ENCODE assay signal across 8 mouse cellular contexts in the genomic region with DNA sequence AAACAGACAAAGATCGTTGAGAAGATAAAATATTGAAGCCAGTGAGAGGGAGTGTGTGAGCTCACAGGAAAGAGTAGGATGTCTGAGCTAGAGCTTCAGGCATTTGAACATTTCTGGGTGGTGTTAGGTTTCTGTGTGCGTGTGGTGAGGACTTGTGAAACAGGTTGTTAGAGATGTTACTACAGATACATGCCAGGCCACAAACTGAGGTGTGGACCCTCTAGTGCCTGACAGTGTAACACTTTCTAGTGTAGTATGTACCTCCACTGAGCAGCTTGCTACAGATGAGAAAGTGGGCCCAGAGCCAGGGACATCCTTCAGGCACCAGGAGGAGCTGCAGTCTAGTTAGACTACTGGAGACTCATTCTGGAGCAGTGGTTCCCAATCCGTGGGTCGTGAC. TPM values are rescaled to one million over a fixed set of nuclear protein-coding genes. Genes with fewer than 3 reads are reported as not detected.
A peak's percentile ranks its signal among the peaks of the same experiment; 100 is the strongest.
DNase-seq lines count a peak whose midpoint lies in the region; ATAC-seq and TF ChIP-seq lines count a peak whose summit lies in the region.
"Had no signal": no experiment of that assay in that cellular context is flagged by ENCODE, and none has a peak within 500 bp of the region (broad histone marks: within the 10 kb centered on the region; RNA-seq: fewer than 3 reads in every experiment).

No protein-coding gene starts in this region.

- peaks cover 8% of the 10 kb centered on the region for H3K4me1 ChIP-seq in cerebellum, adult 2 months (ENCODE audit: control insufficient read depth, insufficient read depth, low read length)
- no peaks in the 10 kb centered on the region for H3K4me1 ChIP-seq in midbrain, embryonic 15.5 days

- H3K4me3 ChIP-seq in cerebellum, adult 2 months (replicated peaks; ENCODE audit: insufficient read depth, low read depth, low read length) = no peak overlapping the region
- H3K4me3 ChIP-seq in midbrain, embryonic 15.5 days = no peak overlapping the region

- H3K9me3 ChIP-seq in midbrain, embryonic 15.5 days = no peaks in the 10 kb centered on the region

- DNase-seq in heart, postnatal 4 days = peak; percentile 32
- DNase-seq in heart, adult 9 months (ENCODE audit: low spot score in 2 of 2) = no peak
- peak; percentile 47 for DNase-seq in right cerebral cortex, postnatal 14 days
- DNase-seq in right cerebral cortex, adult 2 months (ENCODE audit: low spot score in 2 of 2) = no peak
- peak; percentile 49 to 54 for DNase-seq in cerebellum, adult 2 months
- peak; percentile 26 for DNase-seq in right cerebral cortex, postnatal 4 days

- no peak for ATAC-seq in midbrain, embryonic 15.5 days (replicated peaks)

- no peak for TF ChIP-seq POLR2A in cerebellum, adult 2 months (IDR thresholded peaks at IDR 0.05; ENCODE audit: borderline replicate concordance, insufficient read depth, low read length)

- no peaks in the 10 kb centered on the region for H3K27me3 ChIP-seq in cerebellum, adult 2 months (ENCODE audit: control insufficient read depth, insufficient read depth, low read length)
- no peaks in the 10 kb centered on the region for H3K27me3 ChIP-seq in midbrain, embryonic 15.5 days (replicated peaks)

- peak; percentile 28; the same call in 1 of the 2 replicates for TF ChIP-seq CTCF in cerebellum, adult 2 months (IDR thresholded peaks at IDR 0.05; ENCODE audit: borderline replicate concordance, insufficient read depth, low read depth, low read length)

- no peak overlapping the region for H3K27ac ChIP-seq in cerebellum, adult 2 months (ENCODE audit: insufficient read depth, low read length)
- H3K27ac ChIP-seq in midbrain, embryonic 15.5 days = no peak overlapping the region
- H3K27ac ChIP-seq: macrophage had no signal

- WGBS in cerebellum, adult 2 months = 68% methylated on average over 4 of the region's 4 CpGs
- WGBS in midbrain, embryonic 15.5 days = 90% methylated on average over 4 of the region's 4 CpGs

- no peak overlapping the region for H3K9ac ChIP-seq in midbrain, embryonic 15.5 days

- 0 out of 2 replicates have a peak, but pooled peaks cover 7% of the 10 kb centered on the region for H3K36me3 ChIP-seq in midbrain, embryonic 15.5 days (replicated peaks)

- no peak overlapping the region for H3K4me2 ChIP-seq in midbrain, embryonic 15.5 days

RNA-seq across cellular contexts. Expression of a gene that starts 30.5 kb away (rescaled TPM):
- total RNA-seq in heart, postnatal 4 days (2021) = 10 to 100 TPM; 76.7 to 77.5 TPM
- polyA plus RNA-seq in cerebellum, adult 2 months (2012; rRNA removed) = 73.6 and 83.0 TPM in 2 replicates
- 110 and 114 TPM in 2 replicates for polyA plus RNA-seq in midbrain, embryonic 15.5 days (2015; fragmentation: Nextera tagmentation; extraction: Ambion mirVana)

RNA-seq across cellular contexts. Expression of a gene that starts 31.8 kb away (rescaled TPM):
- 100 to 1,000 TPM; 156 to 173 TPM for total RNA-seq in heart, postnatal 4 days (2021)
- polyA plus RNA-seq in cerebellum, adult 2 months (2012; rRNA removed) = 295 and 301 TPM in 2 replicates
- 917 and 970 TPM in 2 replicates for polyA plus RNA-seq in midbrain, embryonic 15.5 days (2015; fragmentation: Nextera tagmentation; extraction: Ambion mirVana)

Comparison
In these comparisons a context has a peak if more than half of its experiments do, and no peak if none do; other contexts are left out.
1. DNase-seq: peak in heart, postnatal 4 days (single experiment), right cerebral cortex, postnatal 14 days (single experiment), cerebellum, adult 2 months (2 of 2) and right cerebral cortex, postnatal 4 days (single experiment); none in heart, adult 9 months (0 of 2) and right cerebral cortex, adult 2 months (0 of 2).